Mouse (Mus musculus): ENCODE results near the gene Hcn2. TPM values are rescaled to one million over a fixed set of nuclear protein-coding genes. Genes with fewer than 3 reads are reported as not detected.

The Hcn2 gene
- polyA plus RNA-seq, 2 experiments = 0.09 TPM; not detected in 1

DNA sequence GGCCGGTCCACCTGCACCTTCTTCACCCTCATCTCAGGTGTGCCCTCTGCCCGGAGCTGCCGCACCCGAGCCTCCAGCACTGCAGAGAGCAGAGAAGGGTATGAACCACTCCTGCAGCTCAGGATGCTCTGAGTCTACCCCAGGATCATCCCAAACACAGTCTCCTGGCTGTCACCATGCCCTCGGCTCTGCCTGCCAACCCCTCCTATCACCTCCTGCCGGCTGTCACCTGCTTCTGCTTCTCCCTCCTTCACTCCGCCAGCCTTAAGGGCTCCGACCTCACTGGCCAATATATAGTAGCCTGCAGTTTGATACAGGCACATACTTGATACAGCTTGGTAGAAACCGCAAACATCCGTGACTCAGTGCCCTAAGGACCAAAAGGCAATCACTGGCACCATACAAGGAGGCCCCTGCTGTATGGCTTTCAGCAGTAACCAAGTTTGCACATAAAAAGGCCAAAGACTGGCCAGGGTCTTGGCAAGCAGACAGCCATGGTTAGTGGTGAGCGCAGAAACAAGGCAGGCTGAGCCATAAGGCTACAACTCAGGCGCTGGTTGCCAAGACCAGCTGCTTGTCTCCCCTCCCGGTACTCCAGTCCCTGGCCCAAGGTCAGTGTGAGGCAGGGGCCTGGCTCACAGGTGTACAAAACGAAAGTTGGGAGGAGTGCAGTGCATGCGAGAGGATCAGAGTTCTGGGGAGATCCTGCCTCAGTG lies 27.4 kb downstream of the Hcn2 start:
- Histone ChIP-seq H3K9ac (replicated peaks) (no peak overlapping the region), H3K4me1 (replicated peaks; ENCODE audit: control insufficient read depth in 2 of 2, insufficient read depth in 2 of 2, low read length in 1 of 2) (peaks cover 11 to 12% of the 10 kb centered on the region in 2 experiments), H3K36me3 (replicated peaks; ENCODE audit: control insufficient read depth, insufficient read depth, low read depth) (peaks cover 14% of the 10 kb centered on the region), H3K27me3 (ENCODE audit: control insufficient read depth, insufficient read depth, low read length) (no peaks in the 10 kb centered on the region), H3K4me2 (ENCODE audit: low read depth) (no peak overlapping the region), H3K27ac (no peak overlapping the region), H3K4me3 (ENCODE audit: insufficient read depth in 1 of 2, low read depth in 2 of 2, low read length in 2 of 2) (no peak overlapping the region), H3K9me3 (ENCODE audit: control insufficient read depth, low read length) (no peaks in the 10 kb centered on the region)
- TF ChIP-seq EP300 (IDR thresholded peaks at IDR 0.05; ENCODE audit: low read depth) = no peak
- TF ChIP-seq CTCF (IDR thresholded peaks at IDR 0.05; ENCODE audit: low read depth) = no peak
- ATAC-seq (ENCODE audit: insufficient read depth) (no peak), DNase-seq (ENCODE audit: low read depth in 3 of 3, low spot score in 3 of 3) (no peak)
- 86% methylated on average over 15 of the region's 15 CpGs for WGBS (ENCODE audit: insufficient replicate concordance)

DNA sequence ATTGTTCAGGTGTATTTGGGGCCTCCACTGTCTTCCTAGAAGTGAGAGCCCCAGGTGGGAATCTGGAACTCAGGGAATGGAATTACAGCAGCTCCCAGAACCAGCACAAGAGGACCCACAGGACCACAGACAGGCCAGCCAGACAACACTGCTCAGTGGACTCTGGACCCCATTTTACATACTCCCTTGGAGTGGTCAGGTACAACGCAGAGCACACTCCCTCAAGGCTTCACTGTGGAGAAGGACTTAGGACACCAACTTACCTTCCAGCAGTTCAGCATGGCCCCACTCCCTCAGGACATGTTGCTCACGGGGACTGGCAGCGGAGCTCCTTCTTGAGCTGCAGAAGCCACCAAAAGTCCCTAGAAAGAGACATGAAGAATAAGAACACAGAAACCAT lies 29.0 kb downstream of the Hcn2 start:
- H3K27ac ChIP-seq = no peak overlapping the region
- peaks cover 11 to 12% of the 10 kb centered on the region in 2 experiments for H3K4me1 ChIP-seq (replicated peaks; ENCODE audit: control insufficient read depth in 2 of 2, insufficient read depth in 2 of 2, low read length in 1 of 2)
- H3K27me3 ChIP-seq (ENCODE audit: control insufficient read depth, insufficient read depth, low read length) = no peaks in the 10 kb centered on the region
- H3K4me2 ChIP-seq (ENCODE audit: low read depth) = peak overlapping the region; percentile 80
- WGBS (ENCODE audit: insufficient replicate concordance) = 87% methylated on average over 3 of the region's 3 CpGs
- no peaks in the 10 kb centered on the region for H3K9me3 ChIP-seq (ENCODE audit: control insufficient read depth, low read length)
- no peak for ATAC-seq (ENCODE audit: insufficient read depth)
- TF ChIP-seq CTCF (IDR thresholded peaks at IDR 0.05; ENCODE audit: low read depth) (no peak), EP300 (IDR thresholded peaks at IDR 0.05; ENCODE audit: low read depth) (no peak)
- no peak overlapping the region; the same call in 1 of the 2 replicates for H3K9ac ChIP-seq (replicated peaks)
- H3K36me3 ChIP-seq (replicated peaks; ENCODE audit: control insufficient read depth, insufficient read depth, low read depth) = peaks cover 3% of the 10 kb centered on the region
- DNase-seq (ENCODE audit: low read depth in 3 of 3, low spot score in 3 of 3) = no peak
- H3K4me3 ChIP-seq (ENCODE audit: insufficient read depth in 1 of 2, low read depth in 2 of 2, low read length in 2 of 2) = peak overlapping the region; percentile 61 to 88

DNA sequence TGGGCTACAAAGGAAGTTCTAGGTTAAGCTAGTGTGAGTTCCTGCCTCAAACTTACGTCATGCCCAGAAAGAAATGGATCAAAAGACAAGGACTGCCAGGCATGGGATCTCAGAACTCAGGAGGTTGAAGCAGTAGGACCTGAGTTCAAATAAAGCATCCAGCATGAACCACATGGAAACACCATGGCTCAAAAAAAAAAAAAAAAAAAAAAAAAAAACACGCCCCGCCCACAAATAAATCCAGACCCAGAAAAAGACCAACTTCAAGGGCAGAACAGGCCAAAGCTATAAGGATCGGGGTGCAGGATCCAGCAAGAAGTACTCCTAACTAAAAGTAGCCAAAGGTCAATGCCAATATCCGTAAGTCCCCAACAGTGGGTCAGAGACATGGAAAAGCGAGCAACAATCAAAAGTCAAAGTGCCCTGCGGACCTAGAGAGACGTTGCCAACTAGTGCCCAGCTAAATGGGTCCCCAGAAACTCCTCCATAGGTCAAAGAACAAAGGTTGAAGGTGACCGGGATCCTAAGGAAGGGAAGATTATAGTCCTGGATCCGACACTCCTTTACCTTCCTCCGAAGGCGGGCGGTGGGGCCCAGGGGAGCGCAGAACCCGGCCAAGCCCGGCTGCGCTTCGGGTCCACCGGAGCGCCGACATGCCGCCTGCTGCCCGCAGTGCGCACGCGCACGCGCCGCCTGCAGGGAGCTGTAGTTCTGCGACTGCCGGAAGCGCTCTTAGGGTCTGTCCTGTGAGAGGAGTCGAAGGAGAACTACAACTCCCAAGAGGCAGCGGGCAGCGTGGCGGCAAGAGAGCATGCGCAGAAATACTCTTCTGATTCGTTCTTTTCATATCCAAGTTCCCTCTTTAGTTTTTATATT lies 29.7 kb downstream of the Hcn2 start, which contains the start of gene Polrmt:
TSS of gene Polrmt (minus strand) at position 684 of the 876 bp plus-strand sequence.
- peak within 1 kb of the TSS; percentile 48 for H3K9ac ChIP-seq (replicated peaks)
- H3K9me3 ChIP-seq (ENCODE audit: control insufficient read depth, low read length) = no peaks in the 10 kb centered on the region
- 2% methylated on average over 38 of the region's 38 CpGs for whole genome bisulfite sequencing (ENCODE audit: insufficient replicate concordance)
- H3K4me2 ChIP-seq (ENCODE audit: low read depth) = peak within 1 kb of the TSS; percentile 80
- H3K4me1 ChIP-seq (replicated peaks; ENCODE audit: control insufficient read depth in 2 of 2, insufficient read depth in 2 of 2, low read length in 1 of 2) = peaks cover 11 to 12% of the 10 kb centered on the region in 2 experiments
- peak within 1 kb of the TSS; percentile 61 to 88 for H3K4me3 ChIP-seq (ENCODE audit: insufficient read depth in 1 of 2, low read depth in 2 of 2, low read length in 2 of 2)
- no peaks in the 10 kb centered on the region; the same call in 1 of the 2 replicates for H3K36me3 ChIP-seq (replicated peaks; ENCODE audit: control insufficient read depth, insufficient read depth, low read depth)
- DNase-seq (ENCODE audit: low read depth in 3 of 3, low spot score in 3 of 3) (peak; percentile 95 to 96 (median 95)), ATAC-seq (ENCODE audit: insufficient read depth) (peak; percentile 97)
- TF ChIP-seq CTCF (IDR thresholded peaks at IDR 0.05; ENCODE audit: low read depth) (peak; percentile 70), EP300 (IDR thresholded peaks at IDR 0.05; ENCODE audit: low read depth) (no peak)
- no peaks in the 10 kb centered on the region for H3K27me3 ChIP-seq (ENCODE audit: control insufficient read depth, insufficient read depth, low read length)
- peak within 1 kb of the TSS; percentile 83 for H3K27ac ChIP-seq

GRCm38 (mm10) chr10:79746774-79747151 lies 30.3 kb downstream of the Hcn2 start:
- 0 out of 2 replicates have a peak overlapping the region, but pooled peaks have one; percentile 38 for H3K9ac ChIP-seq (replicated peaks)
- H3K36me3 ChIP-seq (replicated peaks; ENCODE audit: control insufficient read depth, insufficient read depth, low read depth) = no peaks in the 10 kb centered on the region; the same call in 1 of the 2 replicates
- H3K4me2 ChIP-seq (ENCODE audit: low read depth) = peak overlapping the region; percentile 80
- no peaks in the 10 kb centered on the region for H3K27me3 ChIP-seq (ENCODE audit: control insufficient read depth, insufficient read depth, low read length)
- peak overlapping the region in 1 of 2 experiments; percentile 27; a peak in 2 of 4 replicates for H3K4me3 ChIP-seq (ENCODE audit: insufficient read depth in 1 of 2, low read depth in 2 of 2, low read length in 2 of 2)
- peaks cover 11 to 12% of the 10 kb centered on the region in 2 experiments for H3K4me1 ChIP-seq (replicated peaks; ENCODE audit: control insufficient read depth in 2 of 2, insufficient read depth in 2 of 2, low read length in 1 of 2)
- ATAC-seq (ENCODE audit: insufficient read depth) (peak; percentile 84), DNase-seq (ENCODE audit: low read depth in 3 of 3, low spot score in 3 of 3) (peak in 1 of 3 experiments; percentile 29)
- TF ChIP-seq CTCF (IDR thresholded peaks at IDR 0.05; ENCODE audit: low read depth) (no peak), EP300 (IDR thresholded peaks at IDR 0.05; ENCODE audit: low read depth) (no peak)
- peak overlapping the region; percentile 83 for H3K27ac ChIP-seq
- WGBS (ENCODE audit: insufficient replicate concordance) = 22% methylated on average over 6 of the region's 6 CpGs
- H3K9me3 ChIP-seq (ENCODE audit: control insufficient read depth, low read length) = no peaks in the 10 kb centered on the region
